Mouse (Mus musculus) cerebellum, adult 2 months (tissue): ENCODE measurements around the gene Tsks. TPM values are rescaled to one million over a fixed set of nuclear protein-coding genes. Genes with fewer than 3 reads are reported as not detected.

Experiments
- DNase-seq, 2 experiments: peaks; one replicate each; pipeline ENCODE4 v3.0.0; 2021
- H3K27ac ChIP-seq: fragments of 200-500 bp; 2 replicates; pipeline ENCODE4 v1.5.1; 2012; ENCODE audit warnings: low read length, control low read depth, inconsistent platforms; ENCODE audit not compliant: insufficient read depth
- H3K27me3 ChIP-seq: fragments of 200-500 bp; 2 replicates; pipeline ENCODE4 v1.6.1; 2012; ENCODE audit warnings: inconsistent platforms, mild to moderate bottlenecking, low read length, moderate library complexity; ENCODE audit not compliant: control insufficient read depth, insufficient read depth
- H3K4me1 ChIP-seq: fragments of 200-500 bp; 2 replicates; pipeline ENCODE4 v1.6.1; 2011; ENCODE audit warnings: low read length; ENCODE audit not compliant: control insufficient read depth, insufficient read depth
- H3K4me3 ChIP-seq: fragments of 200-500 bp; replicated peaks from 2 replicates; pipeline ENCODE3; 2011; ENCODE audit warnings: mild to moderate bottlenecking, low read depth, low read length, control low read depth; ENCODE audit not compliant: insufficient read depth
- CTCF ChIP-seq: fragments of 200-500 bp; IDR thresholded peaks from 2 replicates; pipeline ENCODE4 v1.5.1; 2011; ENCODE audit warnings: low read depth, mild to moderate bottlenecking, control low read depth, low read length, moderate library complexity, borderline replicate concordance; ENCODE audit not compliant: insufficient read depth
- POLR2A ChIP-seq: fragments of 200-500 bp; IDR thresholded peaks from 2 replicates; pipeline ENCODE4 v1.6.1; 2011; ENCODE audit warnings: low read length, control low read depth, borderline replicate concordance; ENCODE audit not compliant: insufficient read depth
- WGBS: fragments of 180-500 bp; shearing (Covaris S2); methylation state at CpG from one replicate; pipeline ENCODE4 v1.1.7; 2018; 5-methylcytosine and 5-hydroxymethylcytosine counted together
- polyA plus RNA-seq: library from polyadenylated mRNA; depleted of rRNA; stranded (reverse); fragments of >200 nt; gene quantifications from 2 replicates; pipeline ENCODE4 v1.2.3, GENCODE M21; 2012

Gene Tsks
- polyA plus RNA-seq, 1 experiment: 0.16 TPM

DNA sequence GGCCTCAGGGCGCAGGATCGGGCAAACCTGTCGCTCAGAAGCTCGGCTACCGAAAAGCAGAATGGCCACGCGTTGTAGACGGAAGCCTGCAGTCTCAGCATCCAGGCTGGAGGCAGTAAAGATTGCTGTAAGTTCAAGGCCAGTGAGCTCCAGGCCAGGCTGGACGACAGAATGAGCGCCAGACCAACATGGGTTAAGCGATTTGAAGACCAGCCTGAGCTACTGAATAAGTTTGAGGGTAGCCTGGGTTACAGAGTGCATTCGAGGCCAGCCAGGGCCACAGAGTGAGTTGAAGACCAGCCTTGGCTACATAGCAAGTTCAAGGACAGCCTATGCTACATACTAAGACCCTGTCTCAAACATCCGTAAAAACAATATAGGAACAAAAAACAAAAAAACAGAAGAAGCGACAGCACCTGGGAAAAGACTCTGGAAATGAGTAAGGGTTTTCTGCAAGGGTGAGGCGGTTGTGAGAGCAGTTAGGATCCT lies 55.0 kb downstream of the Tsks start:
- 3% methylated on average over 15 of the region's 15 CpGs for WGBS
- Histone ChIP-seq H3K4me3 (peak overlapping the region; percentile 54), H3K27ac (peak overlapping the region; percentile 57; the same call in 1 of the 2 replicates), H3K4me1 (peaks cover 12% of the 10 kb centered on the region), H3K27me3 (no peaks in the 10 kb centered on the region)
- no peak for DNase-seq
- no peak for TF ChIP-seq POLR2A
- no peak for TF ChIP-seq CTCF

DNA sequence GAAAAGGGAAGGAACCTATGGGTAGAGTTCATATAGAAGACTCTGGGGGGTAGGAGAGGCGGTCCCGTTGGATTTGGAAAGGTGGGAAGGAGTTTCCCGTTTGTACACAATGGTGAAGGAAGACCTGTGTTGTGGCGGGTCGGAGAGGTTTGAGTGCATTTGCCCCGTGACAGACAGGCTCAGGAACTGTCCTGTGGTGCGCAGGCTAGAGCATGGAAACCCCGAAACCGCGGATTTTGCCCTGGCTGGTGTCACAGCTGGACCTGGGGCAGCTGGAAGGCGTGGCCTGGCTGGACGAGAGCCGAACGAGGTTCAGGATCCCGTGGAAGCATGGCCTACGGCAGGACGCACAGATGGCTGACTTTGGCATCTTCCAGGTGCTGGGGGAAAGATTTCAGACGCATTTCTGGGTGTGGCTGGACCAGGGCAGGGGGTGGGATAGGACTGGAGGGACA lies 55.5 kb downstream of the Tsks start, which contains the start of gene Bcl2l12:
Gene Bcl2l12 (minus strand): TSS at position 212 of the 455 bp plus-strand sequence.
- no peak for TF ChIP-seq CTCF
- no peak for TF ChIP-seq POLR2A
- Histone ChIP-seq H3K4me1 (peaks cover 12% of the 10 kb centered on the region), H3K27me3 (no peaks in the 10 kb centered on the region), H3K4me3 (peak within 1 kb of the TSS; percentile 54), H3K27ac (peak within 1 kb of the TSS; percentile 57; the same call in 1 of the 2 replicates)
- peak; percentile 47 to 54 for DNase-seq
- WGBS: 1% methylated on average over 18 of the region's 18 CpGs

DNA sequence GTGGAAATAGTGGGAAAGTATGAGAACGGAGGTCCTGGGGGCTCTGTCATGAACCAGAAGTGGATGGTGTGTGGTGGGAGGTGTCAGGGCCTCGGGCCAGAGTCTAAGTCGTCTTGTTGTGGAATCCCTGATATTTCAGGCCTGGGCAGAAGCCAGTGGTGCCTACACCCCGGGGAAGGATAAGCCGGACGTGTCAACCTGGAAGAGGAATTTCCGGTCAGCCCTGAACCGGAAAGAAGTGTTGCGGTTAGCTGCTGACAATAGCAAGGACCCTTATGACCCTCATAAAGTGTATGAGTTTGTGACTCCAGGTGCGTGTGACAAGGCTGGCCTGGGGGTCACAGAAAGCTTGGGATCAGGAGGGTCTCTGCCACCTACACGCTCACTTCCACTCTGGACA lies 56.7 kb downstream of the Tsks start:
- no peak for TF ChIP-seq POLR2A
- H3K27me3 ChIP-seq: no peaks in the 10 kb centered on the region
- H3K4me3 ChIP-seq: no peak overlapping the region
- H3K27ac ChIP-seq: no peak overlapping the region
- no peak for DNase-seq
- 57% methylated on average over 11 of the region's 11 CpGs for WGBS
- H3K4me1 ChIP-seq: peaks cover 12% of the 10 kb centered on the region

DNA sequence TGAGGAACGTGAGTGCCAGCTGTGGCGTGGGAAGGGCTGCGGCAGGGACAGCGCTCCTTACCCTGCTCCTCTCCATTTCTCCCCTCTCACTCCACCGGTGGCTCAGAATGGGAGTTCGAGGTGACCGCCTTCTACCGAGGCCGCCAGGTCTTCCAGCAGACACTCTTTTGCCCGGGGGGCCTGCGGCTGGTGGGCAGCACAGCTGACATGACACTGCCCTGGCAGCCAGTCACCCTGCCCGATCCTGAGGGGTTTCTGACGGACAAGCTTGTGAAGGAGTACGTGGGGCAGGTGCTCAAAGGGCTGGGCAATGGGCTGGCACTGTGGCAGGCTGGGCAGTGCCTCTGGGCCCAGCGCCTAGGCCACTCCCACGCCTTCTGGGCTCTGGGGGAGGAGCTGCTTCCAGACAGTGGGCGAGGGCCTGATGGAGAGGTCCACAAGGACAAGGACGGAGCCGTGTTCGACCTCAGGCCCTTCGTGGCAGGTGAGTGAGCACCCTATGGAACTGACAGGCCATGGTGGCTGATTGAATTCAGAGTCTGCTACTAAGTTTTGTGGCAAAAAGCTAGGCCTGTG lies 57.6 kb downstream of the Tsks start:
- 49% methylated on average over 21 of the region's 21 CpGs for WGBS
- no peak for DNase-seq

DNA sequence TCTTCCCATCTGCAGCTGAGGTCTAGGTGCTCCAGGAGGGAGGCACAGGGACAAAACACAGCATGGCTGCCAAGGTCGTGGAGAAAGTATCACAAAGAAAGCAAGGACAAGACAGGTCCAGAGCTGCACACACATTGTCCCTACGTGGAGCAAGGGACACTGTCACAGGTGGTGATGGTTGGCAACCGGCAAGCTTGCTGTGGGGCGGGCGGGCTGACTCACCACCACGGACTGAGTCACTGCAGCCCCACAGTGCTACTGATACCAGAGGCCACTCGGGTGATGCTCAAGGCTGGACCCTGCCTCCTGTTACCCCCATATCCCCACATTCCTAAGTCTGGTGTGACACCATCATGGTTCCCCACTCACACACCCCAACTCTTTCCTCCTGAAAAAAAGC lies 59.4 kb downstream of the Tsks start:
- Histone ChIP-seq H3K4me3 (no peak overlapping the region), H3K27ac (peak overlapping the region; percentile 3; the same call in 1 of the 2 replicates), H3K4me1 (peaks cover 12% of the 10 kb centered on the region), H3K27me3 (no peaks in the 10 kb centered on the region)
- DNase-seq: peak in 1 of 2 experiments; percentile 70
- WGBS: 14% methylated on average over 7 of the region's 7 CpGs
- TF ChIP-seq CTCF (no peak), POLR2A (no peak)

More for the DNA sequence above, 57.6 kb downstream of the Tsks start:
- no peak overlapping the region for H3K4me3 ChIP-seq
- H3K4me1 ChIP-seq: peaks cover 12% of the 10 kb centered on the region
- no peaks in the 10 kb centered on the region for H3K27me3 ChIP-seq
- no peak overlapping the region for H3K27ac ChIP-seq
- TF ChIP-seq POLR2A (no peak), CTCF (no peak)

DNA sequence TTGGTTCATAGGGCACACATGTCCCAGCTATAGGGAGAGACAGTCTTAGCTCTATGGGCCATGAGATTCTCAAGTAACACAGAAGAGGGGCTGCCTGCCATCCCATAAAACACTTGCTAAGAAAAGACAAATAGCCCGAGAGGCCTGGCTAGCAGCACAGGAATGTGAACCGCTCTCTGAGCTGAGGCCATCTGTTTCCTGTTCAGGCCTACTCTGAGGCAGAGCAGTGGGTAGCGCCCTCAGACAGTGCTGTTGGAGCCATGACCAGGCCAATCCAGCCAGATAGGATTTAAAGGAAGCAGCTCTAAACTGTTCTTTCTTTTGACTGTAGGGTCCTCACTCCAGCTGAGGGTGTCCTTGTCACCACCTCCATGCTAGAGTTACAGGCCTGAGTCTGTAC lies 61.5 kb downstream of the Tsks start:
- no peak for TF ChIP-seq CTCF
- no peak for TF ChIP-seq POLR2A
- 20% methylated on average over 3 of the region's 3 CpGs for WGBS
- no peaks in the 10 kb centered on the region for H3K27me3 ChIP-seq
- peaks cover 6% of the 10 kb centered on the region for H3K4me1 ChIP-seq
- H3K4me3 ChIP-seq: no peak overlapping the region
- no peak overlapping the region for H3K27ac ChIP-seq
- DNase-seq: no peak

DNA sequence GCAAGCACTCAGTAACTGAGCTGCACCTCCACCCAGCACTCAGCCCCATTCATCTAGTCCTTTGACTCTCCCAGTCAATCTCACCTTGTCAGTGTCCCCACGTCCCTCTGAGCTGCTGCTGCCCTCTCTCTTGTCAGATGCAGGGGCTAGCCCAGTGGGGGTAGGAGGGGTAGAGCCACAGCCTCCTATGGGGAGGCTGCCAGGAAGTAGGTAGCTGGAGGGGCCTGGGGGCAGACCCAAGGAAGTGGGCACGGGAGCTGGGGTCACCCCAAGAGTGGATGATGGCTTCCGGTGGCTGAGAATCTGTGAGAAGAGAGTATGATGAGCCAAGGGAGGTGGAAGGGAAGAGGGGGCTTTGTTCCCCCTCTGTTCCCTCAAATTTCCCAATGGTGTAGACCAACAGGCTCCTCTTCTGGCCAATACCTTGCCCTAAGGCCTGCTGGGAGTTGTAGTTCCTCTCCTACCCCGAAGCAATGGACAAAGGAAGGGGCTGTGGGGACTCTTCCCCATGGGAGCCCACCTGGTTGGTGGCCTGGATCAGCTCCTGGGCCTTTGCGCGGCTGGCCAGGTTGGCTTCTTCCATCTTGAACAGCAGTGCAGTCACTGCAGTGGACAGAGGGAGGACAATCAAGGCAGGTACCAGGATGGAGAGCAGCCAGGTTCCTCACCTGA lies 62.5 kb downstream of the Tsks start:
- DNase-seq: no peak
- TF ChIP-seq CTCF (no peak), POLR2A (no peak)
- Histone ChIP-seq H3K4me1 (peaks cover 5% of the 10 kb centered on the region), H3K27ac (no peak overlapping the region), H3K4me3 (no peak overlapping the region), H3K27me3 (no peaks in the 10 kb centered on the region)
- WGBS: 80% methylated on average over 6 of the region's 6 CpGs

DNA sequence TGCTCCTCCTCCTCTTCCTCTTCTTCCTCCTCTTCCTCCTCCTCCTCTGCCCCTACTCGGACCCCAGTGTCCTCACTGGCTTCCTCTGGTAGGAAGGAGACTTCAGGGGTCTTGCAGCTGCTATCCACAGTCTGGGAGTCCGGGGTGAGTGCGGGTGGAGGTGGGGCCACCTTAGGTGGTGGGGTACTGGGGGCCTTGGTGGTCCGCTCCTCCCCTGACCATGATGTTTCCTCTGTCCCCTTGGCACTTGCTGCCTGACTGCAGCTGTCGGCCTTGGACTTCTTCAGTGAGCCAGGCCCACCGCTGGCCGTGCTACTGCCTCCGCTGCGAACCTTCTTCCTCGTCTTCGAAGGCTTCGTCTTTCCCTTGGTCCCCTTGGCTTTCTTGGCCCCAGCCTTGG lies 63.5 kb downstream of the Tsks start:
- WGBS: 84% methylated on average over 12 of the region's 12 CpGs
- TF ChIP-seq POLR2A: no peak
- no peak for TF ChIP-seq CTCF

More for the DNA sequence above, 63.5 kb downstream of the Tsks start:
- Histone ChIP-seq H3K4me3 (no peak overlapping the region), H3K4me1 (peaks cover 5% of the 10 kb centered on the region), H3K27ac (no peak overlapping the region), H3K27me3 (no peaks in the 10 kb centered on the region)
- DNase-seq: no peak
